In the genomic region with DNA sequence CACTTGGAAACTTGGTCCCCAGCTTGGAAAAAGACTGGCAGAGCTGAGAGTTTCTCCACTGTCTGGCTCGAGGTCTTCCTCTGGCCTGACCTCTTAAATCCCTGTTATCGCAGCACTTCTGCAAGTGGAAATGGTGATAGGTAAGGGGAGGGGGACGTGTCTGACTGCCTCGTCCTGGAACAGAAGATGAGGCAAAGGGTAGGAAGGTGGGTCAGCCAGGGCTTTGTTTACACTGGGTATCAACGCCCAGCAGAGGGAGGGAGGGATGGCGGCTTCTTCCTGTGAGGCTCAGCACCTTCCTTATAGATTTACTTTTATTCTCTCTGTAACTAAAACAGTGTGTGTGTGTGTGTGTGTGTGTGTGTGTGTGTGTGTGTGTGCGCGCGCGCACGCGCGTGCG, we compare ENCODE assay signal across 26 mouse cellular contexts. TPM values are rescaled to one million over a fixed set of nuclear protein-coding genes. Genes with fewer than 3 reads are reported as not detected.
A peak's percentile ranks its signal among the peaks of the same experiment; 100 is the strongest.
DNase-seq lines count a peak whose midpoint lies in the region; ATAC-seq and TF ChIP-seq lines count a peak whose summit lies in the region.
"Had no signal": no experiment of that assay in that cellular context is flagged by ENCODE, and none has a peak within 500 bp of the region (broad histone marks: within the 10 kb centered on the region; RNA-seq: fewer than 3 reads in every experiment).

No protein-coding gene starts in this region.

- no peaks in the 10 kb centered on the region for H3K27me3 ChIP-seq in heart, embryonic 12.5 days (replicated peaks)
- H3K27me3 ChIP-seq in heart, embryonic 14.5 days (ENCODE audit: control insufficient read depth, insufficient read depth, low read length), result no peaks in the 10 kb centered on the region
- H3K27me3 ChIP-seq in heart, embryonic 16.5 days (ENCODE audit: control insufficient read depth, insufficient read depth, low read length), result no peaks in the 10 kb centered on the region
- H3K27me3 ChIP-seq in heart, adult 2 months (ENCODE audit: control insufficient read depth, insufficient read depth, low read length), result no peaks in the 10 kb centered on the region
- no peaks in the 10 kb centered on the region for H3K27me3 ChIP-seq in intestine, embryonic 16.5 days (replicated peaks; ENCODE audit: control insufficient read depth, insufficient read depth, low read length)
- no peaks in the 10 kb centered on the region for H3K27me3 ChIP-seq in intestine, postnatal 0 days (replicated peaks; ENCODE audit: control insufficient read depth, insufficient read depth, low read length)
- H3K27me3 ChIP-seq: CH12.LX; embryonic facial prominence, embryonic 12.5 days; forebrain, embryonic 13.5 days; Patski had no signal

- TF ChIP-seq EP300 in heart, adult 2 months (IDR thresholded peaks at IDR 0.05; ENCODE audit: insufficient read depth, low read depth, low read length), result no peak

- H3K4me3 ChIP-seq in heart, embryonic 12.5 days, result no peak overlapping the region
- no peak overlapping the region for H3K4me3 ChIP-seq in heart, embryonic 14.5 days (ENCODE audit: control insufficient read depth in 1 of 2, insufficient read depth in 1 of 2, low read depth in 1 of 2, low read length in 2 of 2)
- no peak overlapping the region for H3K4me3 ChIP-seq in heart, embryonic 16.5 days (ENCODE audit: low read length)
- no peak overlapping the region for H3K4me3 ChIP-seq in heart, adult 2 months
- H3K4me3 ChIP-seq in intestine, embryonic 16.5 days (ENCODE audit: low read length), result no peak overlapping the region
- H3K4me3 ChIP-seq in intestine, postnatal 0 days (ENCODE audit: low read depth, low read length), result no peak overlapping the region
- H3K4me3 ChIP-seq: embryonic facial prominence, embryonic 10.5 days; embryonic facial prominence, embryonic 12.5 days; forebrain, embryonic 13.5 days had no signal

- peak; percentile 67 for ATAC-seq in heart, embryonic 12.5 days (ENCODE audit: insufficient number of reproducible peaks, low FRiP score)
- peak; percentile 64 for ATAC-seq in heart, embryonic 14.5 days (ENCODE audit: insufficient number of reproducible peaks, insufficient read depth, low FRiP score, low read depth)
- ATAC-seq in heart, embryonic 16.5 days (replicated peaks; ENCODE audit: extremely low read depth, insufficient read depth, low FRiP score), result peak; percentile 68; the same call in 1 of the 2 replicates
- 0 out of 2 replicates have a peak, but pooled peaks have one; percentile 38 for ATAC-seq in intestine, embryonic 16.5 days
- ATAC-seq in intestine, postnatal 0 days, result no peak
- ATAC-seq: activated CD4-positive, CD25-positive, alpha-beta regulatory T cell, adult 4 months; CD4-positive, CD25-positive, alpha-beta regulatory T cell, adult 4 months; forebrain, embryonic 13.5 days; Patski had no signal

- H3K4me2 ChIP-seq in heart, embryonic 12.5 days, result no peak overlapping the region
- H3K4me2 ChIP-seq in heart, embryonic 14.5 days (ENCODE audit: low read length), result no peak overlapping the region
- H3K4me2 ChIP-seq in heart, embryonic 16.5 days (ENCODE audit: low read depth, low read length), result no peak overlapping the region
- no peak overlapping the region for H3K4me2 ChIP-seq in intestine, embryonic 16.5 days (ENCODE audit: low read depth, low read length)
- H3K4me2 ChIP-seq in intestine, postnatal 0 days (replicated peaks; ENCODE audit: low read depth), result no peak overlapping the region
- H3K4me2 ChIP-seq: embryonic facial prominence, embryonic 12.5 days; forebrain, embryonic 13.5 days had no signal

- WGBS in heart, embryonic 12.5 days, result 69% methylated on average over 14 of the region's 14 CpGs
- 60% methylated on average over 14 of the region's 14 CpGs for WGBS in heart, embryonic 14.5 days
- WGBS in heart, embryonic 16.5 days, result 67% methylated on average over 14 of the region's 14 CpGs
- WGBS in heart, adult 2 months, result 61% methylated on average over 14 of the region's 14 CpGs
- 59% methylated on average over 14 of the region's 14 CpGs for WGBS in intestine, embryonic 16.5 days
- WGBS in intestine, postnatal 0 days, result 60% methylated on average over 14 of the region's 14 CpGs

- TF ChIP-seq CTCF in heart, adult 2 months (IDR thresholded peaks at IDR 0.05), result no peak
- TF ChIP-seq CTCF in intestine, postnatal 0 days (IDR thresholded peaks at IDR 0.05; ENCODE audit: low read depth), result no peak

- no peaks in the 10 kb centered on the region for H3K79me2 ChIP-seq in heart, adult 2 months (replicated peaks; ENCODE audit: control insufficient read depth, insufficient read depth, low read length)

- no peak overlapping the region for H3K27ac ChIP-seq in heart, embryonic 12.5 days (ENCODE audit: poor library complexity, severe bottlenecking)
- no peak overlapping the region for H3K27ac ChIP-seq in heart, embryonic 14.5 days (replicated peaks in 1 of 2; ENCODE audit: control insufficient read depth in 1 of 2, insufficient read depth in 1 of 2, low read depth in 2 of 2, low read length in 2 of 2)
- H3K27ac ChIP-seq in heart, embryonic 16.5 days (ENCODE audit: low read length), result no peak overlapping the region
- no peak overlapping the region for H3K27ac ChIP-seq in heart, adult 2 months
- no peak overlapping the region for H3K27ac ChIP-seq in intestine, embryonic 16.5 days (ENCODE audit: low read length)
- H3K27ac ChIP-seq in intestine, postnatal 0 days (ENCODE audit: low read depth, low read length), result no peak overlapping the region
- H3K27ac ChIP-seq: embryonic facial prominence, embryonic 10.5 days; embryonic facial prominence, embryonic 12.5 days; forebrain, embryonic 13.5 days had no signal

- no peak overlapping the region for H3K9ac ChIP-seq in heart, embryonic 12.5 days
- H3K9ac ChIP-seq in heart, embryonic 14.5 days (ENCODE audit: low read length), result no peak overlapping the region
- no peak overlapping the region for H3K9ac ChIP-seq in heart, embryonic 16.5 days (ENCODE audit: low read length)
- H3K9ac ChIP-seq in heart, adult 2 months (ENCODE audit: low read depth, low read length), result no peak overlapping the region
- no peak overlapping the region for H3K9ac ChIP-seq in intestine, embryonic 16.5 days (ENCODE audit: low read depth, low read length)
- H3K9ac ChIP-seq in intestine, postnatal 0 days (ENCODE audit: low read depth, low read length), result no peak overlapping the region
- H3K9ac ChIP-seq: embryonic facial prominence, embryonic 12.5 days; forebrain, embryonic 13.5 days had no signal

- DNase-seq in heart, postnatal 10 days, result no peak
- DNase-seq in heart, adult 8-10 months (ENCODE audit: low spot score), result no peak
- no peak for DNase-seq in heart, adult 2 months
- DNase-seq: adrenal gland, adult 8-10 months; adrenal gland, postnatal 14 days; adrenal gland, postnatal 36 days; B cell, adult 2 months; cerebellum, adult 11-12 months; cerebellum, adult 2 months; cerebellum, adult 9-10 months; cerebellum, postnatal 10 days; cerebellum, postnatal 25 days had no signal

- no peak for TF ChIP-seq POLR2A in heart, adult 2 months (IDR thresholded peaks at IDR 0.05; ENCODE audit: insufficient read depth, low read depth, low read length)

- intact Hi-C loops in heart, postnatal 10 days (cut with DNase I), result loop anchor here (5.0 kb wide), 1 partner anchor 56 kb away; no protein-coding TSS in a partner anchor
- intact Hi-C loops in heart, adult 2 months (cut with DNase I), result no loop called here

- no peaks in the 10 kb centered on the region for H3K36me3 ChIP-seq in heart, embryonic 12.5 days
- no peaks in the 10 kb centered on the region for H3K36me3 ChIP-seq in heart, embryonic 14.5 days (ENCODE audit: control insufficient read depth, insufficient read depth, low read length)
- no peaks in the 10 kb centered on the region for H3K36me3 ChIP-seq in heart, embryonic 16.5 days (ENCODE audit: control insufficient read depth, insufficient read depth)
- no peaks in the 10 kb centered on the region for H3K36me3 ChIP-seq in heart, adult 2 months (ENCODE audit: control insufficient read depth, insufficient read depth, low read length)
- H3K36me3 ChIP-seq in intestine, embryonic 16.5 days (ENCODE audit: control insufficient read depth, insufficient read depth, low read length), result no peaks in the 10 kb centered on the region
- H3K36me3 ChIP-seq in intestine, postnatal 0 days (ENCODE audit: control insufficient read depth, insufficient read depth), result no peaks in the 10 kb centered on the region
- H3K36me3 ChIP-seq: embryonic facial prominence, embryonic 10.5 days; embryonic facial prominence, embryonic 12.5 days; G1E had no signal

- no peaks in the 10 kb centered on the region for H3K9me3 ChIP-seq in heart, embryonic 12.5 days (replicated peaks)
- H3K9me3 ChIP-seq in heart, embryonic 14.5 days (ENCODE audit: control insufficient read depth, low read length), result peaks cover 5% of the 10 kb centered on the region; the same call in 1 of the 2 replicates
- H3K9me3 ChIP-seq in heart, embryonic 16.5 days (replicated peaks; ENCODE audit: control insufficient read depth, low read length), result peaks cover 4% of the 10 kb centered on the region; the same call in 1 of the 2 replicates
- H3K9me3 ChIP-seq in intestine, embryonic 16.5 days (ENCODE audit: control insufficient read depth, low read length), result no peaks in the 10 kb centered on the region
- no peaks in the 10 kb centered on the region for H3K9me3 ChIP-seq in intestine, postnatal 0 days (ENCODE audit: control insufficient read depth)
- H3K9me3 ChIP-seq: embryonic facial prominence, embryonic 10.5 days; embryonic facial prominence, embryonic 12.5 days; forebrain, embryonic 13.5 days; G1E had no signal

- 0 out of 2 replicates have a peak, but pooled peaks cover 3% of the 10 kb centered on the region for H3K4me1 ChIP-seq in heart, embryonic 12.5 days (replicated peaks)
- H3K4me1 ChIP-seq in heart, embryonic 14.5 days (ENCODE audit: control insufficient read depth in 2 of 2, insufficient read depth in 2 of 2, low read length in 2 of 2), result no peaks in the 10 kb centered on the region; a peak in 1 of 4 replicates
- no peaks in the 10 kb centered on the region for H3K4me1 ChIP-seq in heart, embryonic 16.5 days (ENCODE audit: control insufficient read depth, insufficient read depth, low read length)
- H3K4me1 ChIP-seq in heart, adult 2 months (ENCODE audit: control insufficient read depth, insufficient read depth, low read length), result no peaks in the 10 kb centered on the region; the same call in 1 of the 2 replicates
- H3K4me1 ChIP-seq in intestine, embryonic 16.5 days (ENCODE audit: control insufficient read depth, insufficient read depth, low read length), result no peaks in the 10 kb centered on the region
- no peaks in the 10 kb centered on the region for H3K4me1 ChIP-seq in intestine, postnatal 0 days (replicated peaks; ENCODE audit: control insufficient read depth, insufficient read depth, low read length)
- H3K4me1 ChIP-seq: embryonic facial prominence, embryonic 10.5 days; embryonic facial prominence, embryonic 12.5 days; forebrain, embryonic 13.5 days had no signal

RNA-seq across cellular contexts. Expression of a gene that starts 16.1 kb away (rescaled TPM):
- 1.2 and 1.3 TPM in 2 replicates for polyA plus RNA-seq in heart, embryonic 12.5 days (2016; fragmentation: Nextera tagmentation; extraction: Ambion mirVana)
- total RNA-seq in heart, postnatal 10 days (2021), result 1 to 10 TPM; 4.8 to 8.8 TPM
- 3.0 and 3.6 TPM in 2 replicates for polyA plus RNA-seq in heart, embryonic 14.5 days (2014; fragmentation: Nextera tagmentation; extraction: Ambion mirVana)
- 1 to 10 TPM; 1.6 to 3.1 (median 1.8) TPM for total RNA-seq in heart, adult 8-10 months (2022)
- polyA plus RNA-seq in heart, embryonic 16.5 days (2015; fragmentation: Nextera tagmentation; extraction: Ambion mirVana), result 8.0 and 10.3 TPM in 2 replicates
- 1 to 10 TPM; 1.6 to 2.4 TPM for total RNA-seq in heart, adult 2 months (2021)
- 6.8 and 10.9 TPM in 2 replicates for polyA plus RNA-seq in heart, adult 2 months (2012; rRNA removed)
- polyA plus RNA-seq in intestine, embryonic 16.5 days (2015; fragmentation: Nextera tagmentation; extraction: Ambion mirVana), result 5.0 and 5.1 TPM in 2 replicates
- 5.8 and 7.0 TPM in 2 replicates for polyA plus RNA-seq in intestine, postnatal 0 days (2015; fragmentation: Nextera tagmentation; extraction: Ambion mirVana)
- total RNA-seq: adrenal gland, adult 18-20 months had no signal
- polyA plus RNA-seq: G1E had no signal
